Mouse (Mus musculus) 3T3-L1 (cell line): Measurements from ENCODE around the gene Nfe2l2.

Experiments
- DNase-seq: peaks from one replicate; pipeline ENCODE4 v3.0.0-alpha.2; 2015; ENCODE audit warnings: low read depth, low spot score

Nfe2l2 gene

GRCm38 (mm10) chr2:75687040-75687749 is 17.2 kb downstream of the Nfe2l2 start:
- DNase-seq = no peak

- DNase-seq = peak; percentile 99
These were observed 19.0 kb downstream of the Nfe2l2 start for GRCm38 (mm10) chr2:75685458-75685861.

- DNase-seq = no peak
These were observed 19.9 kb downstream of the Nfe2l2 start for GRCm38 (mm10) chr2:75684526-75684925.

GRCm38 (mm10) chr2:75682978-75683709 is 21.3 kb downstream of the Nfe2l2 start:
- peak; percentile 61 for DNase-seq

- DNase-seq = no peak
These were observed 23.0 kb downstream of the Nfe2l2 start for GRCm38 (mm10) chr2:75681439-75681838.

GRCm38 (mm10) chr2:75679947-75680346 is 24.5 kb downstream of the Nfe2l2 start:
- DNase-seq = no peak

- no peak for DNase-seq
These were observed 27.9 kb downstream of the Nfe2l2 start for GRCm38 (mm10) chr2:75676567-75676966.

GRCm38 (mm10) chr2:75672561-75672960 is 31.9 kb downstream of the Nfe2l2 start:
- no peak for DNase-seq

- no peak for DNase-seq
These were observed 33.1 kb downstream of the Nfe2l2 start for GRCm38 (mm10) chr2:75671337-75671660.

- DNase-seq = peak; percentile 52
These were observed 33.8 kb downstream of the Nfe2l2 start for GRCm38 (mm10) chr2:75670446-75671336.

- peak; percentile 60 for DNase-seq
These were observed 34.7 kb downstream of the Nfe2l2 start for GRCm38 (mm10) chr2:75669491-75670445.

GRCm38 (mm10) chr2:75661106-75661505 is 43.3 kb downstream of the Nfe2l2 start:
- no peak for DNase-seq

GRCm38 (mm10) chr2:75660255-75660948 is 44.0 kb downstream of the Nfe2l2 start:
- peak; percentile 36 for DNase-seq

- peak; percentile 76 for DNase-seq
These were observed 44.8 kb downstream of the Nfe2l2 start for GRCm38 (mm10) chr2:75659629-75659960.

GRCm38 (mm10) chr2:75658727-75659628 is 45.5 kb downstream of the Nfe2l2 start, which contains the start of gene Hnrnpa3:
Gene Hnrnpa3, plus strand, starts transcription at chr2:75659261.
- DNase-seq = peak; percentile 97

- DNase-seq = peak; percentile 61
These were observed 46.3 kb downstream of the Nfe2l2 start for GRCm38 (mm10) chr2:75657907-75658691.

- no peak for DNase-seq
These were observed 47.5 kb downstream of the Nfe2l2 start for GRCm38 (mm10) chr2:75656924-75657323.

GRCm38 (mm10) chr2:75654679-75655078 is 49.8 kb downstream of the Nfe2l2 start:
- DNase-seq = no peak

- DNase-seq = no peak
These were observed 51.3 kb downstream of the Nfe2l2 start for GRCm38 (mm10) chr2:75653150-75653549.
